Mouse (Mus musculus): ENCODE data around the gene Alx3. TPM values are rescaled to one million over a fixed set of nuclear protein-coding genes. Genes with fewer than 3 reads are reported as not detected.

The Alx3 gene
- total and polyA plus RNA-seq, 2 experiments from 2014 or later, result 0.60 to 1.3 TPM

- Histone ChIP-seq H3K4me1 (ENCODE audit: insufficient read depth, low read length) (no peaks in the 10 kb centered on the region), H3K27ac (ENCODE audit: low read depth, low read length) (no peak overlapping the region), H3K36me3 (ENCODE audit: insufficient read depth, low read length) (no peaks in the 10 kb centered on the region), H3K4me2 (ENCODE audit: low read depth, low read length, poor library complexity, severe bottlenecking) (no peak overlapping the region), H3K27me3 (ENCODE audit: insufficient read depth, low read length) (no peaks in the 10 kb centered on the region), H3K4me3 (ENCODE audit: low read depth, low read length) (no peak overlapping the region), H3K9me3 (ENCODE audit: low read length) (no peaks in the 10 kb centered on the region), H3K9ac (replicated peaks; ENCODE audit: low read length, poor library complexity, severe bottlenecking) (no peak overlapping the region)
- 54% methylated on average over 3 of the region's 3 CpGs for WGBS
- DNase-seq (ENCODE audit: low spot score) (no peak), ATAC-seq (ENCODE audit: low FRiP score) (no peak)
- no peak for TF ChIP-seq CTCF (IDR thresholded peaks at IDR 0.05)
These were observed 36.1 kb upstream of the Alx3 start for GRCm38 (mm10) chr3:107558740-107559139.

DNA sequence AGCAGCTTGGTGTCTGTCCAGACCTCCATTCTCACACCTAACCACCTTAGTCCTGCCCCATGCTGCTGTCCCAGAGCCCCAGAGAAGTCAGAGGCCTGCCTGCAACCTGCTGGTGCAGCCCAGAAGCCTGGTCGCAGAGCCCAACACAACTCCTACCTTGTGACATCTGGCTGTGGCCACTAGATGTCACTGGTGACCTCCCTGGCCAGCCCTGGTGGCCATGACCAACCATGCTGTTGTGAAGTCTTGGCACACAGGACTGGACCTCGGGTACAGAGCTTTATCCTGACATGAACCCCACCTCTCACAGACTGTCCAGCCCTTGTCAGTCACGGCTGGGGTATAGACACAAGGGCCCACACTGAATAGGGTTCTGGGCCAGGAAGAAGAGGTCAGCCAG is 35.6 kb upstream of the Alx3 start:
- peak; percentile 72 for DNase-seq (ENCODE audit: low spot score)
- Histone ChIP-seq H3K36me3 (ENCODE audit: insufficient read depth, low read length) (no peaks in the 10 kb centered on the region), H3K4me3 (ENCODE audit: low read depth, low read length) (no peak overlapping the region), H3K4me2 (ENCODE audit: low read depth, low read length, poor library complexity, severe bottlenecking) (no peak overlapping the region), H3K4me1 (ENCODE audit: insufficient read depth, low read length) (no peaks in the 10 kb centered on the region), H3K27me3 (ENCODE audit: insufficient read depth, low read length) (no peaks in the 10 kb centered on the region), H3K27ac (ENCODE audit: low read depth, low read length) (no peak overlapping the region), H3K9me3 (ENCODE audit: low read length) (no peaks in the 10 kb centered on the region), H3K9ac (replicated peaks; ENCODE audit: low read length, poor library complexity, severe bottlenecking) (no peak overlapping the region)
- peak; percentile 72 for ATAC-seq (ENCODE audit: low FRiP score)
- peak; percentile 87 for TF ChIP-seq CTCF (IDR thresholded peaks at IDR 0.05)
- 10% methylated on average over 3 of the region's 3 CpGs for WGBS

- Histone ChIP-seq H3K27me3 (ENCODE audit: insufficient read depth, low read length) (no peaks in the 10 kb centered on the region), H3K4me3 (ENCODE audit: low read depth, low read length) (no peak overlapping the region), H3K9me3 (ENCODE audit: low read length) (no peaks in the 10 kb centered on the region), H3K4me1 (ENCODE audit: insufficient read depth, low read length) (no peaks in the 10 kb centered on the region), H3K27ac (ENCODE audit: low read depth, low read length) (no peak overlapping the region), H3K9ac (replicated peaks; ENCODE audit: low read length, poor library complexity, severe bottlenecking) (no peak overlapping the region), H3K36me3 (ENCODE audit: insufficient read depth, low read length) (no peaks in the 10 kb centered on the region), H3K4me2 (ENCODE audit: low read depth, low read length, poor library complexity, severe bottlenecking) (no peak overlapping the region)
- WGBS, result 76% methylated on average over 2 of the region's 2 CpGs
- peak; percentile 19; the same call in 1 of the 2 replicates for TF ChIP-seq CTCF (IDR thresholded peaks at IDR 0.05)
- no peak for DNase-seq (ENCODE audit: low spot score)
- no peak for ATAC-seq (ENCODE audit: low FRiP score)
These were observed 32.7 kb upstream of the Alx3 start for GRCm38 (mm10) chr3:107562104-107562503.

GRCm38 (mm10) chr3:107562591-107562990 is 32.2 kb upstream of the Alx3 start:
- no peak overlapping the region for H3K4me3 ChIP-seq (ENCODE audit: low read depth, low read length)
- no peaks in the 10 kb centered on the region for H3K4me1 ChIP-seq (ENCODE audit: insufficient read depth, low read length)
- DNase-seq (ENCODE audit: low spot score) (no peak), ATAC-seq (ENCODE audit: low FRiP score) (no peak)
- no peak overlapping the region for H3K4me2 ChIP-seq (ENCODE audit: low read depth, low read length, poor library complexity, severe bottlenecking)
- no peak overlapping the region for H3K27ac ChIP-seq (ENCODE audit: low read depth, low read length)
- no peak for TF ChIP-seq CTCF (IDR thresholded peaks at IDR 0.05)
- no peaks in the 10 kb centered on the region for H3K36me3 ChIP-seq (ENCODE audit: insufficient read depth, low read length)
- H3K9me3 ChIP-seq (ENCODE audit: low read length), result no peaks in the 10 kb centered on the region
- no peak overlapping the region for H3K9ac ChIP-seq (replicated peaks; ENCODE audit: low read length, poor library complexity, severe bottlenecking)
- 84% methylated on average over 4 of the region's 4 CpGs for WGBS
- no peaks in the 10 kb centered on the region for H3K27me3 ChIP-seq (ENCODE audit: insufficient read depth, low read length)

- ATAC-seq (ENCODE audit: low FRiP score), result no peak
- H3K9ac ChIP-seq (replicated peaks; ENCODE audit: low read length, poor library complexity, severe bottlenecking), result no peak overlapping the region
- H3K4me2 ChIP-seq (ENCODE audit: low read depth, low read length, poor library complexity, severe bottlenecking), result no peak overlapping the region
- WGBS, result 40% methylated on average over 4 of the region's 4 CpGs
- H3K4me3 ChIP-seq (ENCODE audit: low read depth, low read length), result no peak overlapping the region
- DNase-seq (ENCODE audit: low spot score), result no peak
- no peaks in the 10 kb centered on the region for H3K36me3 ChIP-seq (ENCODE audit: insufficient read depth, low read length)
- no peak for TF ChIP-seq CTCF (IDR thresholded peaks at IDR 0.05)
- H3K9me3 ChIP-seq (ENCODE audit: low read length), result no peaks in the 10 kb centered on the region
- H3K27me3 ChIP-seq (ENCODE audit: insufficient read depth, low read length), result no peaks in the 10 kb centered on the region
- no peaks in the 10 kb centered on the region for H3K4me1 ChIP-seq (ENCODE audit: insufficient read depth, low read length)
- no peak overlapping the region for H3K27ac ChIP-seq (ENCODE audit: low read depth, low read length)
These were observed 31.0 kb upstream of the Alx3 start for GRCm38 (mm10) chr3:107563880-107564279.

DNA sequence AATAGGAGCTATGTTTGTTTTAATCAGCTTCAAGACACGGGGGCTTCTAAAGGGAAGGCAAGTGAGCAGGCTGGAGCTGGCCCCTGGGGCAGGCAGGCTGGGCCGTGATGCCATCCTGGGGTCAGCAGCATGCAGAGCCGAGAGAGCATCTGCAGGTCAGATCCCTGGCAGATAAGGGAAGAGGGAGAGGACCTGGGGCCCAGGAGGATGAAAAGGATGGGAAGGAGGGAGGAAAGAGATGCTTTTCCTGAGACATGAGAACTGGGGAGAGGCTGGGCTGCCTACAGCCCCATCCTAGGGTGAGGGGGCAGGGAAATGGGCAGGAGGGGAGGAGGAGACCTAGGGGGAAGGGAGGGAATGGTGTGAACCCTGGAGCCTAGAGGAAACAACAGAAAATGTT is 29.5 kb upstream of the Alx3 start:
- ATAC-seq (ENCODE audit: low FRiP score) (no peak), DNase-seq (ENCODE audit: low spot score) (no peak)
- Histone ChIP-seq H3K4me2 (ENCODE audit: low read depth, low read length, poor library complexity, severe bottlenecking) (no peak overlapping the region), H3K27me3 (ENCODE audit: insufficient read depth, low read length) (no peaks in the 10 kb centered on the region), H3K9ac (replicated peaks; ENCODE audit: low read length, poor library complexity, severe bottlenecking) (no peak overlapping the region), H3K4me3 (ENCODE audit: low read depth, low read length) (no peak overlapping the region), H3K27ac (ENCODE audit: low read depth, low read length) (no peak overlapping the region), H3K9me3 (ENCODE audit: low read length) (no peaks in the 10 kb centered on the region), H3K36me3 (ENCODE audit: insufficient read depth, low read length) (no peaks in the 10 kb centered on the region), H3K4me1 (ENCODE audit: insufficient read depth, low read length) (no peaks in the 10 kb centered on the region)
- no peak for TF ChIP-seq CTCF (IDR thresholded peaks at IDR 0.05)
- 43% methylated on average over 3 of the region's 3 CpGs for WGBS

Measured in midbrain, postnatal 0 days (tissue).